9 mouse cellular contexts compared by ENCODE assay signal in genomic region chr13:95614757-95615156, GRCm38 (mm10). TPM values are rescaled to one million over a fixed set of nuclear protein-coding genes. Genes with fewer than 3 reads are reported as not detected.
DNase-seq lines count a peak whose midpoint lies in the region; ATAC-seq and TF ChIP-seq lines count a peak whose summit lies in the region.
"Had no signal": no experiment of that assay in that cellular context is flagged by ENCODE, and none has a peak within 500 bp of the region (broad histone marks: within the 10 kb centered on the region; RNA-seq: fewer than 3 reads in every experiment).

No protein-coding gene starts in this region.

- H3K27ac ChIP-seq in lung, embryonic 14.5 days (ENCODE audit: low read depth), result no peak overlapping the region
- no peak overlapping the region for H3K27ac ChIP-seq in embryonic facial prominence, embryonic 13.5 days
- no peak overlapping the region for H3K27ac ChIP-seq in liver, embryonic 14.5 days

- peaks cover 16% of the 10 kb centered on the region for H3K4me1 ChIP-seq in lung, embryonic 14.5 days (ENCODE audit: insufficient read depth)
- peaks cover 36% of the 10 kb centered on the region for H3K4me1 ChIP-seq in embryonic facial prominence, embryonic 13.5 days
- H3K4me1 ChIP-seq in liver, embryonic 14.5 days (replicated peaks; ENCODE audit: control insufficient read depth in 2 of 2, insufficient read depth in 2 of 2, low read length in 1 of 2), result peaks cover 22 to 47% of the 10 kb centered on the region in 2 experiments

- ATAC-seq in lung, embryonic 14.5 days (ENCODE audit: insufficient read depth), result no peak
- no peak for ATAC-seq in embryonic facial prominence, embryonic 13.5 days (ENCODE audit: insufficient number of reproducible peaks, insufficient read depth, low FRiP score, low TSS enrichment, low read depth)
- no peak for ATAC-seq in liver, embryonic 14.5 days (ENCODE audit: insufficient read depth)

- H3K27me3 ChIP-seq in lung, embryonic 14.5 days (ENCODE audit: insufficient read depth, low read length), result no peaks in the 10 kb centered on the region
- H3K27me3 ChIP-seq in embryonic facial prominence, embryonic 13.5 days, result no peaks in the 10 kb centered on the region
- no peaks in the 10 kb centered on the region for H3K27me3 ChIP-seq in liver, embryonic 14.5 days (ENCODE audit: control insufficient read depth, insufficient read depth, low read length)

- H3K9me3 ChIP-seq in lung, embryonic 14.5 days (ENCODE audit: low read depth, low read length), result no peaks in the 10 kb centered on the region
- H3K9me3 ChIP-seq in embryonic facial prominence, embryonic 13.5 days, result no peaks in the 10 kb centered on the region
- no peaks in the 10 kb centered on the region for H3K9me3 ChIP-seq in liver, embryonic 14.5 days (ENCODE audit: control insufficient read depth, low read length)

- DNase-seq in heart, adult 11 months, result peak; percentile 90
- no peak for DNase-seq in heart, adult 8-10 months (ENCODE audit: low spot score)
- DNase-seq in lung, embryonic 14.5 days, result no peak
- no peak for DNase-seq in lung, postnatal 14 days
- DNase-seq in liver, embryonic 14.5 days (ENCODE audit: low read depth in 3 of 3, low spot score in 3 of 3), result no peak
- no peak for DNase-seq in embryo, embryonic 9.5 days (ENCODE audit: extremely low spot score)
- no peak for DNase-seq in ovary, postnatal 14 days (ENCODE audit: low spot score)
- DNase-seq: cerebellum, postnatal 14 days had no signal

- H3K4me2 ChIP-seq in lung, embryonic 14.5 days, result peak overlapping the region; percentile 73; the same call in 1 of the 2 replicates
- H3K4me2 ChIP-seq in embryonic facial prominence, embryonic 13.5 days, result peak overlapping the region; percentile 31; the same call in 1 of the 2 replicates
- H3K4me2 ChIP-seq in liver, embryonic 14.5 days (ENCODE audit: low read depth), result peak overlapping the region; percentile 38; the same call in 1 of the 2 replicates

- H3K9ac ChIP-seq in lung, embryonic 14.5 days, result 0 out of 2 replicates have a peak overlapping the region, but pooled peaks have one; percentile 9
- H3K9ac ChIP-seq in embryonic facial prominence, embryonic 13.5 days, result peak overlapping the region; percentile 52
- 0 out of 2 replicates have a peak overlapping the region, but pooled peaks have one; percentile 2 for H3K9ac ChIP-seq in liver, embryonic 14.5 days (replicated peaks)

- no peak overlapping the region for H3K4me3 ChIP-seq in lung, embryonic 14.5 days (ENCODE audit: low read depth, low read length)
- no peak overlapping the region for H3K4me3 ChIP-seq in embryonic facial prominence, embryonic 13.5 days
- H3K4me3 ChIP-seq in liver, embryonic 14.5 days (ENCODE audit: insufficient read depth in 1 of 2, low read depth in 2 of 2, low read length in 2 of 2), result peak overlapping the region in 1 of 2 experiments; percentile 4; a peak in 1 of 4 replicates

- no peak for TF ChIP-seq EP300 in liver, embryonic 14.5 days (IDR thresholded peaks at IDR 0.05; ENCODE audit: low read depth)

- WGBS in lung, embryonic 14.5 days, result 58% methylated on average over 6 of the region's 6 CpGs
- 49% methylated on average over 6 of the region's 6 CpGs for WGBS in embryonic facial prominence, embryonic 13.5 days
- WGBS in liver, embryonic 14.5 days (ENCODE audit: insufficient replicate concordance), result 52% methylated on average over 6 of the region's 6 CpGs

- TF ChIP-seq CTCF in lung, embryonic 14.5 days (IDR thresholded peaks at IDR 0.05; ENCODE audit: low read depth), result no peak
- no peak for TF ChIP-seq CTCF in liver, embryonic 14.5 days (IDR thresholded peaks at IDR 0.05; ENCODE audit: low read depth)

- H3K36me3 ChIP-seq in lung, embryonic 14.5 days (ENCODE audit: insufficient read depth), result peaks cover 9% of the 10 kb centered on the region
- H3K36me3 ChIP-seq in embryonic facial prominence, embryonic 13.5 days, result peaks cover 29% of the 10 kb centered on the region
- peaks cover 11% of the 10 kb centered on the region for H3K36me3 ChIP-seq in liver, embryonic 14.5 days (replicated peaks; ENCODE audit: control insufficient read depth, insufficient read depth, low read depth)

RNA-seq across cellular contexts. Expression of gene F2r, which starts 3.5 kb away (rescaled TPM):
- 10 to 100 TPM; 19.6 to 24.5 (median 21.5) TPM for total RNA-seq in heart, adult 8-10 months (2022)
- polyA plus RNA-seq in lung, embryonic 14.5 days (2014; fragmentation: Nextera tagmentation; extraction: Ambion mirVana), result 109 and 110 TPM in 2 replicates
- polyA plus RNA-seq in embryonic facial prominence, embryonic 13.5 days (2015; fragmentation: Nextera tagmentation; extraction: Ambion mirVana), result 92.2 and 100 TPM in 2 replicates
- polyA plus RNA-seq in liver, embryonic 14.5 days (2012; rRNA removed), result 9.8 and 11.5 TPM in 2 replicates
- 25.7 and 30.4 TPM in 2 replicates for polyA plus RNA-seq in liver, embryonic 14.5 days (2014; fragmentation: Nextera tagmentation; extraction: Ambion mirVana)

Comparison
In these comparisons a context has a peak if more than half of its experiments do, and no peak if none do; other contexts are left out.
1. H3K9ac ChIP-seq: peak in every context shown above with its lines; median percentile 52 in embryonic facial prominence, embryonic 13.5 days; 9 in lung, embryonic 14.5 days; 2 in liver, embryonic 14.5 days.